Mouse (Mus musculus) heart, adult 9 months (tissue): ENCODE measurements around the gene Nfkbib.

Experiments used
- DNase-seq, 2 experiments: peaks; one replicate each; pipeline ENCODE4 v3.0.0; 2022; ENCODE audit warnings: low spot score in 2 of 2

Nfkbib gene

GRCm38 (mm10) chr7:28767462-28767965 is at the start of gene Nfkbib:
Gene Nfkbib (minus strand): TSS chr7:28767512.
- DNase-seq: peak in 1 of 2 experiments; percentile 21

GRCm38 (mm10) chr7:28816920-28817319 is 49.6 kb upstream of the Nfkbib start:
- DNase-seq: no peak

GRCm38 (mm10) chr7:28816201-28816600 is 48.9 kb upstream of the Nfkbib start:
- peak in 1 of 2 experiments; percentile 38 for DNase-seq

- DNase-seq: no peak
These were observed 47.9 kb upstream of the Nfkbib start for GRCm38 (mm10) chr7:28815230-28815629.

GRCm38 (mm10) chr7:28814306-28815034 is 47.2 kb upstream of the Nfkbib start:
- no peak for DNase-seq

GRCm38 (mm10) chr7:28812949-28813348 is 45.6 kb upstream of the Nfkbib start:
- DNase-seq: no peak

GRCm38 (mm10) chr7:28812436-28812835 is 45.1 kb upstream of the Nfkbib start:
- peak in 1 of 2 experiments; percentile 43 for DNase-seq

GRCm38 (mm10) chr7:28811640-28812275 is 44.4 kb upstream of the Nfkbib start:
- DNase-seq: no peak

GRCm38 (mm10) chr7:28811228-28811627 is 43.9 kb upstream of the Nfkbib start:
- DNase-seq: peak; percentile 89

GRCm38 (mm10) chr7:28810107-28811066 is 43.1 kb upstream of the Nfkbib start:
- DNase-seq: peak; percentile 100

- DNase-seq: peak in 1 of 2 experiments; percentile 63
These were observed 42.2 kb upstream of the Nfkbib start for GRCm38 (mm10) chr7:28809401-28810089.

- peak; percentile 96 for DNase-seq
These were observed 41.7 kb upstream of the Nfkbib start for GRCm38 (mm10) chr7:28808957-28809393.

- peak in 1 of 2 experiments; percentile 80 for DNase-seq
These were observed 41.1 kb upstream of the Nfkbib start, which contains the start of gene Hnrnpl for GRCm38 (mm10) chr7:28808221-28808941. Gene Hnrnpl (plus strand): TSS chr7:28808541.

- DNase-seq: peak; percentile 56 to 61
These were observed 40.4 kb upstream of the Nfkbib start for GRCm38 (mm10) chr7:28807641-28808220.

GRCm38 (mm10) chr7:28806869-28807268 is 39.6 kb upstream of the Nfkbib start:
- DNase-seq: no peak

- DNase-seq: no peak
These were observed 36.4 kb upstream of the Nfkbib start for GRCm38 (mm10) chr7:28803756-28804155.

- DNase-seq: no peak
These were observed 35.7 kb upstream of the Nfkbib start for GRCm38 (mm10) chr7:28802846-28803588.

- peak in 1 of 2 experiments; percentile 61 for DNase-seq
These were observed 34.8 kb upstream of the Nfkbib start for GRCm38 (mm10) chr7:28801901-28802670.
